19 mouse cellular contexts compared by ENCODE assay signal in the genomic region with DNA sequence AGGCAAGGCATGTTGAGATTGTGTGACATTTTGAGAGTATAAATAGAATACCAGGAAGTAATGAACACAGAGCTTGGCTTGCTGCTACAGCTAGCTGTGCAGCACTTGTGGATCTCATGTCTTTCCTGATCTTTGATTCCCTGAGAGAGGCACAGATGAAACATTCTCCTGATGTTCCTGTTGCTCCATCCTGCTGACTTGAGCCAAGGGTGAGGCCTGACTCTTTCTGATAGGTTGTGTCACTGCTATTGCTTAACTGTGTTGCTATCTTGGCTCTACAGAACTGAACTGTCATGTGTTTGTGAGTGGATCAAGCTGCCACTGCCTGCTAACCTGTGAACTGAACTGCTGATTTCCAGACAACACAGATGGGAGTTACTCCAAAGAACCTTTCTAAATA.
"Had no signal": no experiment of that assay in that cellular context is flagged by ENCODE, and none has a peak within 500 bp of the region (broad histone marks: within the 10 kb centered on the region; RNA-seq: fewer than 3 reads in every experiment).

No protein-coding gene starts in this region.

- DNase-seq: kidney, adult 18-20 months; kidney, adult 9 months; kidney, postnatal 14 days; kidney, postnatal 4 days; left cerebral cortex, postnatal 4 days; liver, embryonic 13.5 days; right cerebral cortex, adult 18-20 months; right cerebral cortex, postnatal 14 days; spleen, adult 18-20 months; thymus, postnatal 25 days had no signal

- H3K27ac ChIP-seq: limb, embryonic 12.5 days; limb, embryonic 15.5 days; liver, embryonic 13.5 days; macrophage; midbrain, embryonic 12.5 days; midbrain, embryonic 15.5 days; neural tube, embryonic 12.5 days; neural tube, embryonic 15.5 days; stomach, embryonic 15.5 days had no signal

- H3K27me3 ChIP-seq: limb, embryonic 12.5 days; limb, embryonic 15.5 days; liver, embryonic 13.5 days; midbrain, embryonic 12.5 days; midbrain, embryonic 15.5 days; neural tube, embryonic 12.5 days; neural tube, embryonic 15.5 days; stomach, embryonic 15.5 days had no signal

- H3K9me3 ChIP-seq: limb, embryonic 12.5 days; limb, embryonic 15.5 days; liver, embryonic 13.5 days; midbrain, embryonic 12.5 days; midbrain, embryonic 15.5 days; neural tube, embryonic 12.5 days; neural tube, embryonic 15.5 days; stomach, embryonic 15.5 days had no signal

- H3K9ac ChIP-seq: limb, embryonic 12.5 days; limb, embryonic 15.5 days; liver, embryonic 13.5 days; midbrain, embryonic 12.5 days; midbrain, embryonic 15.5 days; neural tube, embryonic 12.5 days; neural tube, embryonic 15.5 days; stomach, embryonic 15.5 days had no signal

- H3K4me1 ChIP-seq: limb, embryonic 12.5 days; limb, embryonic 15.5 days; liver, embryonic 13.5 days; midbrain, embryonic 12.5 days; midbrain, embryonic 15.5 days; neural tube, embryonic 12.5 days; neural tube, embryonic 15.5 days; stomach, embryonic 15.5 days had no signal

- H3K4me3 ChIP-seq: limb, embryonic 12.5 days; limb, embryonic 15.5 days; liver, embryonic 13.5 days; midbrain, embryonic 12.5 days; midbrain, embryonic 15.5 days; neural tube, embryonic 12.5 days; neural tube, embryonic 15.5 days; stomach, embryonic 15.5 days had no signal

- H3K36me3 ChIP-seq: limb, embryonic 12.5 days; limb, embryonic 15.5 days; liver, embryonic 13.5 days; midbrain, embryonic 12.5 days; midbrain, embryonic 15.5 days; neural tube, embryonic 12.5 days; neural tube, embryonic 15.5 days; stomach, embryonic 15.5 days had no signal

- H3K4me2 ChIP-seq: limb, embryonic 12.5 days; limb, embryonic 15.5 days; liver, embryonic 13.5 days; midbrain, embryonic 12.5 days; midbrain, embryonic 15.5 days; neural tube, embryonic 12.5 days; neural tube, embryonic 15.5 days; stomach, embryonic 15.5 days had no signal

- ATAC-seq: intestine, embryonic 16.5 days; midbrain, embryonic 15.5 days had no signal
